Mouse (Mus musculus): ENCODE measurements around the gene Ssc5d. TPM values are rescaled to one million over a fixed set of nuclear protein-coding genes. Genes with fewer than 3 reads are reported as not detected.
A peak's percentile ranks its signal among the peaks of the same experiment; 100 is the strongest.
"Not testable (repeated sequence)": the region's sequence is repeated elsewhere in the genome, so short reads cannot be mapped to it uniquely, and the experiment has no call there.

Gene Ssc5d
- 1.4 and 1.7 TPM in 2 replicates for polyA plus RNA-seq (2015; fragmentation: Nextera tagmentation; extraction: Ambion mirVana)

DNA sequence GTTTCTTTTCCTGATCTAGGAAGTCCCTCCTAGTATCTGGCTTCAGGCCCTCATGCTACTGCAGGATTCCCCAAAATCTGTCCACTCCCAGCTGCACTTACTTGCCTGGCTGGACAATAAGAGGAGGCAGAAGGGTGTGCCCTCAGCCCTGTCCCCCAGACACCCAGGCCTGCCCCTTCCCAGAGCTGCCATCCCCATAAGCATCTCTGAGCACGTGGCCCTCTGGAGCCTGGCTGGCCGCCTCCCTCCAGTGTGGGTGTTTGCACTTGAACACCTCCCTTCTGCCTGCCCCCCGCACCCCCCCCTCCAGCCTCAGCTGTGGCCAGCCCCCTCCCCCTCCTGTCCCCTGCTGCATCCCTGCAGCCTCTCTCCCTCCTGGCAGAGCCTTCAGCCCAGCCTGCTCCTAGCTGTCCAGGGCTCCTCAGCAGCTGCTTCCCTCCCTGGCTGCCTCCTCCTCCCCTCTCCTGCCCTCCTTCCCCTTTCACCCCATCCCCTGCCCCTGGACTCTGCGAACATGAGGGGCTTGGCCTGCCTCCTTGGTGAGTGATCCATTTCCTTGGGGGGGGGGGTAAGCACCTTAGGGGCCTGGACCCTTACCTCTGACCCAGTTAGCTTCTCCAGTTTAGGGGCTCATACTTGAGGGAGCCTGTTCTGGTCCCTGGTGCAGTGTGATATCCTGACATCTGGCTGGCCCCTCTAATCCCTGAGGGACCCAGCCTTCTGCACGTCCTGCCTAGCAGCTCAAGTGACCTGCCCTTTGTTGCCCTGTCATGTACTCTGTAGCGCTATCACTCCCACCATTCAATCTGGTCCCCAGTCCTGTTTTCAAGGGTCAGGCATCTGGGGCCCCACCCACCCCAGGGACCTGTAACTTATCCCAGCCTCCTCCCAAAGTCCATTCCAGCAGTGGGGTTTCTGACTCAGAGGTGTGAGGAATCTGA, at the start of gene Ssc5d:
Gene Ssc5d, plus strand, starts transcription at position 345 of the 941 bp plus-strand sequence.
- H3K36me3 ChIP-seq (ENCODE audit: insufficient read depth, low read length), result 0 out of 2 replicates have a peak, but pooled peaks cover under 1% of the 10 kb centered on the region
- H3K4me2 ChIP-seq (replicated peaks; ENCODE audit: low read depth, low read length), result peak within 1 kb of the TSS; percentile 48; the same call in 1 of the 2 replicates
- H3K4me1 ChIP-seq (ENCODE audit: insufficient read depth, low read depth, low read length), result peaks cover 19% of the 10 kb centered on the region
- peak; percentile 76 for DNase-seq (ENCODE audit: low spot score)
- no peaks in the 10 kb centered on the region for H3K9me3 ChIP-seq (ENCODE audit: low read length)
- H3K27me3 ChIP-seq (replicated peaks; ENCODE audit: insufficient read depth, low read length), result 0 out of 2 replicates have a peak, but pooled peaks cover 3% of the 10 kb centered on the region
- TF ChIP-seq CTCF (IDR thresholded peaks at IDR 0.05) (no peak), EP300 (IDR thresholded peaks at IDR 0.05) (no peak)
- WGBS, result 11% methylated on average over 5 of the region's 6 CpGs
- H3K4me3 ChIP-seq (ENCODE audit: low read depth, low read length), result no peak within 1 kb of the TSS
- H3K27ac ChIP-seq (ENCODE audit: low read length), result peak within 1 kb of the TSS; percentile 78
- ATAC-seq, result peak; percentile 68
- H3K9ac ChIP-seq (replicated peaks; ENCODE audit: low read depth), result no peak within 1 kb of the TSS

GRCm38 (mm10) chr7:4876753-4877221, 48.8 kb upstream of the Ssc5d start, which contains the start of gene Isoc2a:
Gene Isoc2a, plus strand, starts transcription at chr7:4877153.
- Histone ChIP-seq H3K9me3 (ENCODE audit: low read length) (no peaks in the 10 kb centered on the region), H3K4me3 (ENCODE audit: low read depth, low read length) (peak within 1 kb of the TSS; percentile 54), H3K4me2 (replicated peaks; ENCODE audit: low read depth, low read length) (peak within 1 kb of the TSS; percentile 75), H3K9ac (replicated peaks; ENCODE audit: low read depth) (peak within 1 kb of the TSS; percentile 64), H3K4me1 (ENCODE audit: insufficient read depth, low read depth, low read length) (peaks cover 5% of the 10 kb centered on the region; the same call in 1 of the 2 replicates), H3K36me3 (ENCODE audit: insufficient read depth, low read length) (no peaks in the 10 kb centered on the region), H3K27me3 (replicated peaks; ENCODE audit: insufficient read depth, low read length) (no peaks in the 10 kb centered on the region), H3K27ac (ENCODE audit: low read length) (peak within 1 kb of the TSS; percentile 84)
- TF ChIP-seq EP300 (IDR thresholded peaks at IDR 0.05) (peak; percentile 73), CTCF (IDR thresholded peaks at IDR 0.05) (no peak)
- peak; percentile 100 for ATAC-seq
- WGBS, result 1% methylated on average over 22 of the region's 22 CpGs
- DNase-seq (ENCODE audit: low spot score), result peak; percentile 99

DNA sequence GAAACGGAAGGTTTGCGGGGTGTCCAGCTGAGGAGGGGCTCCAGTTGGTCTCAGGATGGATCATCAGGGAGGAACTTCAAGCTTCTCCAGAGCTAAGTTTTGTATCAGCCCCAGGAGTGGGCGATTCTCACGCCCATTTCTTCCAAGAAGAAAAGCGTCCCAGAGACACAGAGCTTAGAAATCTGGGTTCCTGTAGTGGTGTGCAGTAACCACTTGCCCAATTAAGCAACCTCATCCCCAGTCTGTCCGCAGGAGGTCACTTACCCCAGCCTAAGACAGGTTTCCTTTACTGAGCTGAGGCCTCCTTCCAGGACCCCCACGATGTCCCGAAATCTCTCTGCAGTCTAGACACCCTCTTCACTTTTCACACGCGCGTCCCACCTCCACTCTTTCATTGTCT, 48.4 kb upstream of the Ssc5d start:
- H3K9ac ChIP-seq (replicated peaks; ENCODE audit: low read depth), result peak overlapping the region; percentile 64
- peak; percentile 27 for ATAC-seq
- H3K4me2 ChIP-seq (replicated peaks; ENCODE audit: low read depth, low read length), result peak overlapping the region; percentile 75
- no peaks in the 10 kb centered on the region for H3K27me3 ChIP-seq (replicated peaks; ENCODE audit: insufficient read depth, low read length)
- peak; percentile 27 for DNase-seq (ENCODE audit: low spot score)
- no peaks in the 10 kb centered on the region for H3K9me3 ChIP-seq (ENCODE audit: low read length)
- peaks cover 5% of the 10 kb centered on the region; the same call in 1 of the 2 replicates for H3K4me1 ChIP-seq (ENCODE audit: insufficient read depth, low read depth, low read length)
- 4% methylated on average over 11 of the region's 11 CpGs for WGBS
- H3K27ac ChIP-seq (ENCODE audit: low read length), result peak overlapping the region; percentile 84
- no peaks in the 10 kb centered on the region for H3K36me3 ChIP-seq (ENCODE audit: insufficient read depth, low read length)
- no peak for TF ChIP-seq CTCF (IDR thresholded peaks at IDR 0.05)
- TF ChIP-seq EP300 (IDR thresholded peaks at IDR 0.05), result no peak
- peak overlapping the region; percentile 54 for H3K4me3 ChIP-seq (ENCODE audit: low read depth, low read length)

DNA sequence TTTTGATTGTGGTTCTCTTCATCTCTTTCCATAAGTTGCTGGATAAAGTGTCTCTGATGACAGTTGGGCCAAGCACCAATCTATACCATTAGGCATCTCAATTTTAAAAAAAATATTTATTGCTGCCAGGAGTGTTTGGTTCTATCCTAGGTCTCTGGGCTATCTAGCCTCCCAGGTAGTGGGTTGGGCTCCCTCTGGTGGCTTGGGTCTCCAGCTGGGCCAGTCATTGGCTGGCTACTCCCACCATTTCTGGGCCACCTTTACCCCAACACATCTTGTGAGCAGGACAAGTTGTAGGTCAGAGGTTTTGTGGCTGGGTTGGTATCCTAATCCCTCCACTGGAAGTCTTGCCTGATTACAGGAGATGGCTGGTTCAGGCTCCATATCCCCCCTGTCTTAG, 47.4 kb upstream of the Ssc5d start:
- peak overlapping the region; percentile 75; the same call in 1 of the 2 replicates for H3K4me2 ChIP-seq (replicated peaks; ENCODE audit: low read depth, low read length)

GRCm38 (mm10) chr7:4879036-4879435, 46.5 kb upstream of the Ssc5d start:
- ATAC-seq; H3K4me3 ChIP-seq (ENCODE audit: low read depth, low read length); H3K36me3 ChIP-seq (ENCODE audit: insufficient read depth, low read length); H3K9ac ChIP-seq (replicated peaks; ENCODE audit: low read depth); H3K27ac ChIP-seq (ENCODE audit: low read length); H3K27me3 ChIP-seq (replicated peaks; ENCODE audit: insufficient read depth, low read length); DNase-seq (ENCODE audit: low spot score); H3K4me2 ChIP-seq (replicated peaks; ENCODE audit: low read depth, low read length); H3K9me3 ChIP-seq (ENCODE audit: low read length); H3K4me1 ChIP-seq (ENCODE audit: insufficient read depth, low read depth, low read length): not testable (repeated sequence)
- 59% methylated on average over 1 of the region's 1 CpGs for WGBS

More for the DNA sequence above, 47.4 kb upstream of the Ssc5d start:
- TF ChIP-seq CTCF (IDR thresholded peaks at IDR 0.05) (peak; percentile 49), EP300 (IDR thresholded peaks at IDR 0.05) (no peak)
- no peak overlapping the region for H3K4me3 ChIP-seq (ENCODE audit: low read depth, low read length)
- no peaks in the 10 kb centered on the region for H3K27me3 ChIP-seq (replicated peaks; ENCODE audit: insufficient read depth, low read length)
- no peak overlapping the region for H3K27ac ChIP-seq (ENCODE audit: low read length)
- DNase-seq (ENCODE audit: low spot score) (no peak), ATAC-seq (no peak)
- H3K9ac ChIP-seq (replicated peaks; ENCODE audit: low read depth), result no peak overlapping the region
- no peaks in the 10 kb centered on the region for H3K9me3 ChIP-seq (ENCODE audit: low read length)
- peaks cover 5% of the 10 kb centered on the region; the same call in 1 of the 2 replicates for H3K4me1 ChIP-seq (ENCODE audit: insufficient read depth, low read depth, low read length)
- H3K36me3 ChIP-seq (ENCODE audit: insufficient read depth, low read length), result no peaks in the 10 kb centered on the region

DNA sequence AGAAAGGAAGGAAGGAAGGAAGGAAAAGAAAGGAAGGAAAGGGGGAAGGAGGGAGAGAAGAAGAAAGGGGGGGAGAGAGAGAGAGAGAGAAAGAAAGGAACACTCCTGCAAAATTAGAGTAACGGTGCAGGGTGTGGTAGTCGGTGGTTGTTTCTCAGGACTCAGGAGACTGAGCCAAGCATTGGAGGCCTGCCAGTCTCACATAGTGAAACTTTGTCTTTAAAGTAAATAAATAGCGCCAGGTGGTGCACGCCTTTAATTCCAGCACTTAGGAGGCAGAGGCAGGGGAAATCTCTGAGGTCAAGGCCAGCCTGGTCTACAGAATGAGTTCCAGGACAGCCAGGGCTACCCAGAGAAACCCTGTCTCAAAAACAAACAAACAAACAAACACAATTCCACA, 38.9 kb upstream of the Ssc5d start:
- Histone ChIP-seq H3K4me3 (ENCODE audit: low read depth, low read length) (no peak overlapping the region), H3K9ac (replicated peaks; ENCODE audit: low read depth) (no peak overlapping the region), H3K4me1 (ENCODE audit: insufficient read depth, low read depth, low read length) (no peaks in the 10 kb centered on the region), H3K9me3 (ENCODE audit: low read length) (no peaks in the 10 kb centered on the region), H3K4me2 (replicated peaks; ENCODE audit: low read depth, low read length) (no peak overlapping the region), H3K27me3 (replicated peaks; ENCODE audit: insufficient read depth, low read length) (no peaks in the 10 kb centered on the region), H3K27ac (ENCODE audit: low read length) (no peak overlapping the region), H3K36me3 (ENCODE audit: insufficient read depth, low read length) (no peaks in the 10 kb centered on the region)
- no peak for DNase-seq (ENCODE audit: low spot score)
- ATAC-seq, result no peak
- TF ChIP-seq CTCF (IDR thresholded peaks at IDR 0.05) (no peak), EP300 (IDR thresholded peaks at IDR 0.05) (no peak)
- 22% methylated on average over 4 of the region's 4 CpGs for WGBS

Measured in lung, postnatal 0 days (tissue).